In the genomic region with DNA sequence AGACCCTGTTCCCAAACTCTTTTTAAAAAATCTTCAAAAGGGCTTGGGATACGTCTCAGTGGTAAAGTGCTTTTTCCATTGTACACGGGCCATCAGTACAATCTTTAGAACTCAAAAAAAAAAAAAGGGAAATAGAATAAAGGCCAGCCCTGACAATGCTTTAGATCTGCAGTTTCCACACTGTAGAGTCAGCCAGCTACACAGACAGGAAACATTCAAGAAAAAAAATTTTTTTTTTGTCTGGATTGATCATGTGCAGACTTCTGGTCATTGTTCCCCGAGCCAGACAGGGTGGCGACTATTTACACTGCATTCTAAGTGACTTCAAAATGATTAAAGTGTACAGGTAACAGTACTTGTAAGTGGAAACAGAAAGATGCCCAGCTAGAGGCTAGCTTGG, we compare ENCODE assay signal across 16 mouse cellular contexts. TPM values are rescaled to one million over a fixed set of nuclear protein-coding genes. Genes with fewer than 3 reads are reported as not detected.
DNase-seq lines count a peak whose midpoint lies in the region; ATAC-seq and TF ChIP-seq lines count a peak whose summit lies in the region.
"Had no signal": no experiment of that assay in that cellular context is flagged by ENCODE, and none has a peak within 500 bp of the region (broad histone marks: within the 10 kb centered on the region; RNA-seq: fewer than 3 reads in every experiment).

No protein-coding gene starts in this region.

- no peak for TF ChIP-seq POLR2A in lung, adult 2 months (IDR thresholded peaks at IDR 0.05; ENCODE audit: borderline replicate concordance, extremely low read depth, low read depth, low read length)

- H3K27me3 ChIP-seq in lung, embryonic 15.5 days = no peaks in the 10 kb centered on the region
- no peaks in the 10 kb centered on the region for H3K27me3 ChIP-seq in kidney, embryonic 15.5 days
- H3K27me3 ChIP-seq: embryonic facial prominence, embryonic 15.5 days; liver, embryonic 15.5 days; neural tube, embryonic 15.5 days had no signal

- no peaks in the 10 kb centered on the region for H3K9me3 ChIP-seq in lung, embryonic 15.5 days
- no peaks in the 10 kb centered on the region for H3K9me3 ChIP-seq in kidney, embryonic 15.5 days (replicated peaks)
- H3K9me3 ChIP-seq: embryonic facial prominence, embryonic 15.5 days; liver, embryonic 15.5 days; neural tube, embryonic 15.5 days had no signal

- no peak for TF ChIP-seq CTCF in lung, adult 2 months (IDR thresholded peaks at IDR 0.05; ENCODE audit: insufficient read depth, low read length)

- H3K4me3 ChIP-seq in lung, embryonic 15.5 days = no peak overlapping the region
- H3K4me3 ChIP-seq in lung, adult 2 months (replicated peaks; ENCODE audit: extremely low read depth, low read depth, low read length) = no peak overlapping the region
- H3K4me3 ChIP-seq in kidney, embryonic 15.5 days (replicated peaks) = no peak overlapping the region
- H3K4me3 ChIP-seq: embryonic facial prominence, embryonic 15.5 days; liver, embryonic 15.5 days; neural tube, embryonic 15.5 days had no signal

- intact Hi-C loops in heart, postnatal 14 days (cut with DNase I) = loop anchor here (1.0 to 5.0 kb wide), 3 partner anchors 61 to 196 kb away; no protein-coding TSS in a partner anchor

- H3K4me1 ChIP-seq in lung, embryonic 15.5 days = no peaks in the 10 kb centered on the region
- peaks cover 6% of the 10 kb centered on the region for H3K4me1 ChIP-seq in lung, adult 2 months (ENCODE audit: control insufficient read depth, insufficient read depth, low read length)
- no peaks in the 10 kb centered on the region for H3K4me1 ChIP-seq in kidney, embryonic 15.5 days
- H3K4me1 ChIP-seq: embryonic facial prominence, embryonic 15.5 days; neural tube, embryonic 15.5 days had no signal

- H3K27ac ChIP-seq in lung, embryonic 15.5 days = peak overlapping the region; percentile 11; the same call in 1 of the 2 replicates
- peak overlapping the region; percentile 10; the same call in 1 of the 2 replicates for H3K27ac ChIP-seq in kidney, embryonic 15.5 days
- H3K27ac ChIP-seq: embryonic facial prominence, embryonic 15.5 days; liver, embryonic 15.5 days; neural tube, embryonic 15.5 days had no signal

- DNase-seq in heart, adult 8-10 months (ENCODE audit: low spot score) = peak; percentile 60
- DNase-seq in heart, postnatal 14 days = no peak
- no peak for DNase-seq in lung, adult 2 months
- DNase-seq in right cerebral cortex, postnatal 4 days = no peak
- DNase-seq in adrenal gland, adult 18-20 months (ENCODE audit: low spot score in 2 of 2) = no peak
- DNase-seq: B cell, adult 2 months; cerebellum, postnatal 10 days; right cerebral cortex, postnatal 14 days had no signal

- H3K4me2 ChIP-seq in lung, embryonic 15.5 days = no peak overlapping the region
- H3K4me2 ChIP-seq in kidney, embryonic 15.5 days = no peak overlapping the region
- H3K4me2 ChIP-seq: embryonic facial prominence, embryonic 15.5 days; liver, embryonic 15.5 days; neural tube, embryonic 15.5 days had no signal

- no peaks in the 10 kb centered on the region for H3K36me3 ChIP-seq in lung, embryonic 15.5 days
- no peaks in the 10 kb centered on the region for H3K36me3 ChIP-seq in kidney, embryonic 15.5 days
- H3K36me3 ChIP-seq: embryonic facial prominence, embryonic 15.5 days; liver, embryonic 15.5 days; neural tube, embryonic 15.5 days had no signal

- WGBS in lung, embryonic 15.5 days = 51% methylated on average over 4 of the region's 4 CpGs
- WGBS in lung, adult 2 months = 32% methylated on average over 4 of the region's 4 CpGs
- WGBS in kidney, embryonic 15.5 days = 76% methylated on average over 4 of the region's 4 CpGs

- H3K9ac ChIP-seq in lung, embryonic 15.5 days = no peak overlapping the region
- H3K9ac ChIP-seq in kidney, embryonic 15.5 days = no peak overlapping the region
- H3K9ac ChIP-seq: embryonic facial prominence, embryonic 15.5 days; liver, embryonic 15.5 days; neural tube, embryonic 15.5 days had no signal

- ATAC-seq in lung, embryonic 15.5 days (ENCODE audit: borderline replicate concordance, extremely low read depth, low FRiP score, low TSS enrichment) = no peak
- ATAC-seq in kidney, embryonic 15.5 days (replicated peaks; ENCODE audit: low FRiP score) = no peak
- ATAC-seq in megakaryocyte progenitor cell, adult 5-6 weeks (replicated peaks; ENCODE audit: poor library complexity) = peak; percentile 40
- ATAC-seq: activated CD4-positive, CD25-positive, alpha-beta regulatory T cell, adult 4 months; forebrain, embryonic 16.5 days had no signal

RNA-seq across cellular contexts. Expression of gene Pak1ip1, which starts 22.2 kb away (rescaled TPM):
- 10 to 100 TPM; 22.1 to 25.4 (median 23.3) TPM for total RNA-seq in heart, adult 8-10 months (2022)
- total RNA-seq in heart, postnatal 14 days (2021) = 10 to 100 TPM; 25.4 to 25.8 TPM
- 60.7 and 63.1 TPM in 2 replicates for polyA plus RNA-seq in lung, embryonic 15.5 days (2015; fragmentation: Nextera tagmentation; extraction: Ambion mirVana)
- 33.4 and 36.1 TPM in 2 replicates for polyA plus RNA-seq in lung, adult 2 months (2012; rRNA removed)
- polyA plus RNA-seq in kidney, embryonic 15.5 days (2015; fragmentation: Nextera tagmentation; extraction: Ambion mirVana) = 67.8 and 68.5 TPM in 2 replicates
- total RNA-seq in megakaryocyte progenitor cell, adult 5-6 weeks (2015) = 53.8 and 66.7 TPM in 2 replicates
- total RNA-seq in megakaryocyte progenitor cell, adult 5-6 weeks (2017) = 108 and 112 TPM in 2 replicates
- total RNA-seq in adrenal gland, adult 18-20 months (2021) = 10 to 100 TPM; 56.9 to 58.2 TPM

RNA-seq across cellular contexts. Expression of gene Tmem14c, which starts 37.4 kb away (rescaled TPM):
- total RNA-seq in heart, adult 8-10 months (2022) = 100 to 1,000 TPM; 150 to 170 (median 160) TPM
- 100 to 1,000 TPM; 175 to 198 TPM for total RNA-seq in heart, postnatal 14 days (2021)
- 215 and 225 TPM in 2 replicates for polyA plus RNA-seq in lung, embryonic 15.5 days (2015; fragmentation: Nextera tagmentation; extraction: Ambion mirVana)
- polyA plus RNA-seq in lung, adult 2 months (2012; rRNA removed) = 66.5 and 83.5 TPM in 2 replicates
- 207 and 214 TPM in 2 replicates for polyA plus RNA-seq in kidney, embryonic 15.5 days (2015; fragmentation: Nextera tagmentation; extraction: Ambion mirVana)
- total RNA-seq in megakaryocyte progenitor cell, adult 5-6 weeks (2015) = 206 and 216 TPM in 2 replicates
- 109 and 136 TPM in 2 replicates for total RNA-seq in megakaryocyte progenitor cell, adult 5-6 weeks (2017)
- total RNA-seq in adrenal gland, adult 18-20 months (2021) = 100 to 1,000 TPM; 176 to 205 TPM
